Mouse (Mus musculus): ENCODE results near the gene Rrp9.

The Rrp9 gene

DNA sequence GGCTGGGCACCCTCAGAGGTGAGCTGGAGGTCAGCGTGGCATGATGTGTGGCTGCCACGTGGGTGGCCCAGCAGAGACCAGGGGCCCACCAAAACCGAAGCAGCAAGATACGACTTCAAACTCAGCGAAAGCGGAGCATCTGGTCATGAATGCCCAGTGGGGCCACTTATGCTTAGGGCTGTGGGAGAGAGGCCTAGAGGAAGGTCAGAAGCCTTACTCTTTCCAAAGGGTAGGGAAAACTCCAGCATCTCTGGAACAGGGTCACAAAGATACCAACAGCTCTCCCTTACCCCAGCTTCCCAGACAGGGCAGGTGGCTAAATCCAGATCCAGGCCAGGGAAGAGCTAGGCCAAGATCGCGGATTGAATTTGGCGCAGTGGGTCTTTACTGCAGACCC, 18.6 kb upstream of the Rrp9 start:
- DNase-seq (ENCODE audit: low spot score) = no peak

DNA sequence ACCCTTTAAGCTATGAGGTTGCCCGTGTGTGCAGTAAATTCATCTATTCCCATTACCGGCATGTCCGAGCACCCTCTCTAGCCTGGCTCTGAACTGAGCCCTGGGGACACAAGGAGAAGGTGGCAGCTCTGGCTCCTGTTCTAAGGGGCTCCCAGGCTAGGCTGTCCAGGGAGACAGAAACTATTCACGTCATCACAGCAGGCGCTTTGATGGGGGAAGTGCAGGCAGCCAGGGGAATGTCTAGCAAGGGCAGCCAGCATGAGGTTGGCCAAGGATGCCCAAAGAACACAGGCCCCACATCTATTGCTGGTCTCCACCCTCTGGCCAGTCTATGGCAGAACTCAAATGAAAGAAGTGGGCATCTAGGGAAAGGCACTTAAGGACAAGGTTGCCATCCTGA, 17.8 kb upstream of the Rrp9 start:
- no peak for DNase-seq (ENCODE audit: low spot score)

DNA sequence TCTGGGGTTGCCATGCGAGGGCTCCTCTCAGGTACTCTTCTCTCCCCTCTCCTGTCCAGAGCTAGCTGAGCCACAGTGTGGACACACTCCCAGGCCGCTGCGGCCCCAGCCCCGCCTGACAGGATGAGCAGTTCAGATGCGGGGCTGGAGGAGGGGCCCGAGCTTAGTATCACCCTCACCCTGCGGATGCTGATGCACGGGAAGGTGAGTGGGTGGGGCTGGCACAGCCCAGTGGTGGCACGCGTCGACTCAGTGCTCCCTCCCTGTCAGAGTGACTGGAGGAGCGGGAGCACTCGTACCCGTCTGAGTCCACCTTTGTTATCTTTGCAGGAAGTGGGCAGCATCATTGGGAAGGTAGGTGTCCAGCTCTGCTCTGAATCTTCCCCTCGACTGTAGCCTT, 15.8 kb upstream of the Rrp9 start:
- DNase-seq (ENCODE audit: low spot score) = no peak

DNA sequence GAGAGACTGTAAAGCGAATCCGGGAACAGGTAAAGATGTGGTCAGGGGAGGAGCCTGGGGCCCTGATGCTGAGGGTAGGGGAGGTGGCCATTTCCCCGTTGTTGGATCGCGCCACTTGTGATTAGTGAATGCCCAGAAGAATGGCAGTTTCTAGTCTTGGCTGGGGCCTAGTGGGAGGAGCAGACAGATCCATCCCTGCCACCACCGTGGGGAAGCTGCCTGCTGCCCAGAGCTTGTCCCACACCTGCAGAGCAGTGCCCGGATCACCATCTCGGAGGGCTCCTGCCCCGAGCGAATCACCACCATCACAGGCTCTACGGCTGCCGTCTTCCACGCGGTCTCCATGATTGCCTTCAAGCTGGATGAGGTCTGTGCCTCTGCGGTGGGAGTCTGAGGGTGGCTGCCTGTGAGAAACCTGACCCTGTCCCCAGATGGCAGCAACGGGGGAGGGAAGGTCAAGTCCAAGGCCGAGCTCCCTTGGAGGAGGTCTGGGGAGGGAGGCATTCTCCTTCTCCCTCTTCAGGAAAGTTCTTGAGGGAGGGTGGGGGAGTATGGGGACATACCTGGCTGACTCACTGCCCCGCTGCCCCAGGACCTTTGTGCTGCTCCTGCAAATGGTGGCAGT, 15.2 kb upstream of the Rrp9 start:
- DNase-seq (ENCODE audit: low spot score) = no peak

- DNase-seq (ENCODE audit: low spot score) = no peak
Measured at GRCm38 (mm10) chr9:106461026-106461415, 14.7 kb upstream of the Rrp9 start.

- DNase-seq (ENCODE audit: low spot score) = no peak
Measured at GRCm38 (mm10) chr9:106461641-106462429, 13.9 kb upstream of the Rrp9 start.

DNA sequence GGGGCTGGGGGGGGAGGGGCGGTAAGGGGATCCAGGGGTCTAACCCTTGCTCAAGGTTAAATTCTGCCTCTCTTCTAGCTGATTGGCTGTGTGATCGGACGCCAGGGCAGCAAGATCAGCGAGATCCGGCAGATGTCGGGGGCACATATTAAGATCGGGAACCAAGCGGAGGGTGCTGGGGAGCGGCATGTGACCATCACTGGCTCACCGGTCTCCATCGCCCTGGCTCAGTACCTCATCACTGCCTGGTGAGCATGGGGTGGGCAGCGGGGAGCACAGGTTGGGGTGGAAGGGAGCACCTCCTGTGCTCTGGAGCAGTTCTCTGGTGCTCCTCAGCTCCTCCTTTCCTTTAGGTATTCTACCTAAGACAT, 13.3 kb upstream of the Rrp9 start:
- no peak for DNase-seq (ENCODE audit: low spot score)

GRCm38 (mm10) chr9:106463122-106464063, 12.4 kb upstream of the Rrp9 start:
- no peak for DNase-seq (ENCODE audit: low spot score)

DNA sequence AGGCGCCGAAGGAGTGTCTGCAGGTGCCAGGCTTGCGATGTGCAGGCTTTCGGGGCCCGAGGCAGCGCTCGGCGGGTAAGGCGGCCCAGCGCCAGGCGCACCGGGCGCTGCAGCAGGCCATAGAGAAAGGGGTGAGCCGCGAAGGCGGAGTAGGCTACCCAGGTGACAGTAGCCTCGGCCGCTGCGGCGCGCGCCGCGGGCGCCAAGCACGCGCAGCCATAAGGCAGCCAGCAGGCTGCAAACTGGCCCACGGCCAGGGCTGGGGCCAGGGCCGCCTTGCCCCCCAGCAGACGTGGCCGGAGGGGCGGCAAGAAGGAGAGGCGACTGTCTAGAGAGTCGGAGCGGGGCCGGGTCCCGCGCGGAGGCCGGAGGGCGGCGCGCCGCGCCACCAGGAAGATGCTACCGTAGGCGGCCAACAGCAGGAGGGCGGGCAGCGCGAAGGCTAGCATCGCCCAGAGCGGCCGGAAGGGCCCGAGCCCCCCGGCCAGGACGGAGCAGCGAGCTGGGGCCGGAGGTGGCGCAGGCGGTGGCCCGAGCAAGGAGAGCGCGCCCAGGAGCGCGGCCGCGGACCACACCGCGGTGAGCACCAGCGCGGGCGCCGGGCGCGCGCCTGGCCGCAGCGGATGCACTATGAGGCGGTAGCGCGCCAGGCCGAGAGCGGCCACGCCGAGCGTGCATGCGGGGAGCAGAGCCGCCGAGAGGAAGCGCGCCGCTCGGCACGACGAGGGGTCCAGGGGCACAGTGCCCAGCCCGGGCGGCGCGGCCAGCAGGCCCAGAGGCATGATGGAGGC, 10.8 kb upstream of the Rrp9 start:
- peak; percentile 71 for DNase-seq (ENCODE audit: low spot score)

GRCm38 (mm10) chr9:106465571-106466200, 10.1 kb upstream of the Rrp9 start, which contains the start of gene Gpr62:
Gene Gpr62 (minus strand): TSS chr9:106465938.
- DNase-seq (ENCODE audit: low spot score) = no peak

DNA sequence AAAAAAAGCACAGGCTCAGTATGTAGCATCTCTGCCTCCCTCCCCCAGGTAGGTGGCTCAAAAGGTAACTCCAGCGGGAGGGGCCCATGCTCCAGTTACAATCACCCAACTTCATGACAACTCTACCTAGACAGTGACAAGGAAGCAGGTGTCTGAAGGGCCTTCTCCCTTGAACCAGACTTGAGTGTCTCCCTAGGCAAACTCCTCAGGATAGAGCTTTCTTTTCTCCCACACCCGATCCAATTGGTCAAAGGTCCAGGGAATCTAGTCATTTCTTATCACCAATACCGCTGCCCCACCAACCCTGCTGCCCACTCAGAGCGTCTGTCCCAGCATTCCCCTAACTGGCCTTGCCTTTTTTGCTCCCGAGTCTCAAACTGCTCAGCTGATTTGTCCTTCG, 9.0 kb upstream of the Rrp9 start:
- no peak for DNase-seq (ENCODE audit: low spot score)

- no peak for DNase-seq (ENCODE audit: low spot score)
Measured at GRCm38 (mm10) chr9:106467746-106468145, 8.0 kb upstream of the Rrp9 start.

DNA sequence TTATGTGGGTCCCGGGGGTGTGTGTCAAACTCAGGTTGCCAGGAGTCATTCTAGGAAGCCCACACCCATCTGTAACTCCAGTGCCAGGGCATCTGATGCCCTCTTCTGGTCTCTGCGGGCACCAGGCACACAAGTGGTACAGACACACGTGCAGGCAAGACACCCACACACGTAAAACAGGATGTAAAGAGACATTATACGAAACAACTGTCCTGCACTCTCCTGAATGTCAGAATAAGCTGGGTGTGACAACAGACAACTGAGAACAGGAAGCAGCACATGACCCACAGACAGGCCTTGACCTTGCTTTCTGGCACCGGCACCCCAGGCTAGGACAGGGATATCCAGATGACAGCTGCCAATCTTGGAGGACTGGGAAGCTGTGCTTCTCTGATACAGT, 6.4 kb upstream of the Rrp9 start:
- DNase-seq (ENCODE audit: low spot score) = no peak

- DNase-seq (ENCODE audit: low spot score) = no peak
Measured at GRCm38 (mm10) chr9:106469776-106470175, 6.0 kb upstream of the Rrp9 start.

DNA sequence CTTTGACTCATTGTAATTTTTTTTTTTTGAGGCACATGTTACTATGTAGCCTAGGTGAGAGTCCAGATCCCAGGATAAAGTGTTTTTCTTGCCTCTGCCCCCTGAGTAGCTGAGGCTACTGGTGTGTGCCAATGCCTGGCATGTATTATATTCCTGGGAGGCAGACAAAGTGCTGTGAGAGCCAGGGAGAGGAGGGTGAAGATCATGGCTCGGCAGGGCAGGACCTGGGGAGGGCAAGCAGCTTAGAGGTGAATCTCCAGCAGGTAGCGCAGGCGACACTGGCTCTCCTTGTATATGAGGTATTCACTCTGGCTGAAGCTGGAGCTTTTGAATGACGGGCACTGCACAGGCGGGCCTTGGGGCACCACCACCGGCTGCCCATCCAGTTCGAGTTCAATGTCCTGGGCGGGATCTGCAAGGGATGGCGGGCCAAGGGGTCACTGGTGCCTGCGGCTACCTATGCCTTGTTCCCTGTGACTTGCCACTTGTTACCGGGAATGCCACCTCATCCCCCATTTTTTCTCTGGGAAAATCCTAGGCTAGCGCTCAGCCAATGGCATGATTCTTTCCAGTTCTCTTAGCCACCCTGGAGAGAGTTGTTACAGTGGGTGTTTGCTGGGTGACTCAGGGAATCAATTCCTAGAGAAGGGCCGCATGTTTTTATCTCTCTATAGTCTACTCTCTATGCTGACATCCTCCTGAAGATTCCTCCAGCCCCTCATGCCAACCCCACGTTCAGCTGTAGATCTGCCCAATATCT, 4.6 kb upstream of the Rrp9 start:
- peak; percentile 43 for DNase-seq (ENCODE audit: low spot score)

- DNase-seq (ENCODE audit: low spot score) = peak; percentile 84
Measured at GRCm38 (mm10) chr9:106471892-106472291, 3.9 kb upstream of the Rrp9 start.

GRCm38 (mm10) chr9:106472321-106472720, 3.4 kb upstream of the Rrp9 start:
- no peak for DNase-seq (ENCODE audit: low spot score)

DNA sequence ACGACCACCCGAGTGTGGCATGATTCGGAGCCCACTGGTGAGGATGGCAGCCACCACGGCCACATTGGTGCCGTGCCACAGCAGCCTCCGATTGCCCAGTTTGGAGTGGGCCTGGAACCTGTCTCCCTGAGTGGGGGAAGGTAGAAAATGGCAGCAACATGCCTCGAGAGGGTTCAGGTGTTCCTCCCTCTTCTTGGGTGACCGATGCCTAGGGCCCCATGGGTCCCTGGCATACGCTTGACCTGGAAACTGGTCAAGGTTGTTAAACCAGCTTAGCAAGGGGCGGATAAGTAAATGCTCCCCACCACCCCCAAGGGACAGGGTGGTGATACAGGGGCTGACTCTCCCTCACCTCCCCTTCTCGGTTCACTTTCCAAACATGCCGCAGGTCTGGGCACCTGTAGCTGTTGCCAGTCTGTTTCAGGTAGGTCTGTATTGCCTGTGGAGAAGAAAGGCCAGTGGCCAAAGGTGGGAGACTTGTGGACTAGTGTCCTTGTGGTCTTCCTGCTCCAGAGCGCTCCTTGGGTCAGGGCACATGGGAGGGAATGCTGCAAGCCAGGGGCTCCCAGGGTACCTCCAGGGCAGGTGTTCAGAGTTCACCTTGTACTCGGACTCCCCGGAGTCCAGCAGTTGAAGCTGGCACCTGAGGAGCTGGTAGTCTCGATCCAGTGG, 2.5 kb upstream of the Rrp9 start:
- DNase-seq (ENCODE audit: low spot score) = no peak

GRCm38 (mm10) chr9:106473753-106474105, 2.0 kb upstream of the Rrp9 start:
- peak; percentile 47 for DNase-seq (ENCODE audit: low spot score)

DNA sequence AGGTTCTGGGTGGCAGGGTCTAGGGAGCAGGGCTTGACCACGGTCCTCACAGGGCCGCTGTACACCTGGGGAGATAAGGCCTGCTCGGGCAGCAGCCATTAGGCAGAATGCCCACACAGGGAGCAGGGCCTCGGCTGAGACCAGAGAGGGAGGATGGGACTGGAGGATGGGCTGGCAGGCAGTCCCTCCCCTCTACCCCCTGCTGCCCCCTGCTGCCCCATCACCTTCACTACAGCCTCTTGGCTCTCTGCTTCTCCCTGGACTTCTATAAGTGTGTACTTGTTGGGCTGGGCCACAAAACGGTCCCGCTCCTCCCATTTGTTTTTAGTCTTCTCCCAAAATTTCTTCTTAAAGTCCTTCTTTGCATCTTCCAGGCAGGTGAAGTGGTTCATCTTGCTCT, 1.3 kb upstream of the Rrp9 start:
- DNase-seq (ENCODE audit: low spot score) = peak; percentile 87

Measured in testis, postnatal 10 days (tissue).